Mouse (Mus musculus) bone marrow, adult 2 months (tissue): ENCODE results near the gene Lrmda.

Experiments
- CTCF ChIP-seq: fragments of 200-500 bp; IDR thresholded peaks from 2 replicates; pipeline ENCODE4 v1.5.1; 2011; ENCODE audit warnings: low read length, control low read depth; ENCODE audit not compliant: control insufficient read depth, insufficient read depth
- POLR2A ChIP-seq: fragments of 200-500 bp; IDR thresholded peaks from 2 replicates; pipeline ENCODE4 v1.6.1; 2011; ENCODE audit warnings: low read depth, mild to moderate bottlenecking, control low read depth, low read length, borderline replicate concordance; ENCODE audit not compliant: control insufficient read depth

DNA sequence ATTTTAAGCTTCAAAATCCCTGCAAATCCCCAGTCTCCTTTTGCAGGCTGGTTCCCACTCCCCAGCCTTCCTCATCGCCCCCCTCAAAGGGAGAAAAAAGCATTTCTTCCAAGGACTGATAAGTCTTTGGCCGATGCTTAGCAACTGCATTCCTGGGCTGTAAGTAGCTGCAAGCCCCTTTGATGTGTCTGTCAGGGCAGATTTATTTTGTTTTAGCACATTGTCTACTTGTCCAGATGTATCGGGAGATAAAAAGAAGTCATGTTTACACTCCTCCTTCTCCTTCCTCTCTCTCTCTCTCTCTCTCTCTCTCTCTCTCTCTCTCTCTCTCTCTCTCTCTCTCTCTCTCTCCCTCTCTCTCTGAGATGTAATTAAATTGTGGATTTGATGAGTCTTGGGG, 787.8 kb downstream of the Lrmda start:
- no peak for TF ChIP-seq CTCF
- no peak for TF ChIP-seq POLR2A
